Mouse (Mus musculus) thymus, adult 2 months (tissue): ENCODE results near the gene Nin.

Experiments used
- CTCF ChIP-seq: fragments of 200-500 bp; IDR thresholded peaks from 2 replicates; pipeline ENCODE4 v1.5.1; 2012; ENCODE audit warnings: mild to moderate bottlenecking, control low read depth, low read length, moderate library complexity, borderline replicate concordance; ENCODE audit not compliant: control insufficient read depth, poor library complexity, insufficient read depth; ENCODE audit errors: extremely low read depth
- POLR2A ChIP-seq: fragments of 200-500 bp; IDR thresholded peaks from 2 replicates; pipeline ENCODE4 v1.6.1; 2012; ENCODE audit warnings: mild to moderate bottlenecking, low read length, control low read depth, moderate library complexity; ENCODE audit not compliant: control insufficient read depth, poor library complexity, insufficient read depth; ENCODE audit errors: extremely low read depth

GRCm38 (mm10) chr12:70044353-70044752 is 69.2 kb downstream of the Nin start:
- TF ChIP-seq CTCF (no peak), POLR2A (no peak)
